Mouse (Mus musculus) embryonic facial prominence, embryonic 13.5 days (tissue): ENCODE results near the gene Nudt9. TPM values are rescaled to one million over a fixed set of nuclear protein-coding genes. Genes with fewer than 3 reads are reported as not detected.

Experiments used
- ATAC-seq: fragments of 200-750 bp; cut with Nextera tagmentation; 2 replicates; pipeline ENCODE4 v1.8.0; 2017; ENCODE audit warnings: low read depth; ENCODE audit not compliant: insufficient number of reproducible peaks, insufficient read depth, low FRiP score, low TSS enrichment
- H3K27ac ChIP-seq: fragments of 300-500 bp; sonication (generic); 2 replicates; pipeline ENCODE4 v1.5.1; 2015; ENCODE audit warnings: moderate library complexity, mild to moderate bottlenecking, inconsistent platforms
- H3K27me3 ChIP-seq: fragments of 300-500 bp; sonication (generic); 2 replicates; pipeline ENCODE4 v1.6.1; 2015; ENCODE audit warnings: mild to moderate bottlenecking, inconsistent platforms
- H3K36me3 ChIP-seq: fragments of 300-500 bp; sonication (generic); 2 replicates; pipeline ENCODE4 v1.6.1; 2015; ENCODE audit warnings: mild to moderate bottlenecking, inconsistent platforms
- H3K4me1 ChIP-seq: fragments of 300-500 bp; sonication (generic); 2 replicates; pipeline ENCODE4 v1.6.1; 2015; ENCODE audit warnings: inconsistent platforms
- H3K4me2 ChIP-seq: fragments of 300-500 bp; sonication (generic); 2 replicates; pipeline ENCODE4 v1.6.1; 2015; ENCODE audit warnings: moderate library complexity, mild to moderate bottlenecking, inconsistent platforms
- H3K4me3 ChIP-seq: fragments of 300-500 bp; sonication (generic); 2 replicates; pipeline ENCODE4 v1.5.1; 2015; ENCODE audit warnings: mild to moderate bottlenecking, inconsistent platforms
- H3K9ac ChIP-seq: fragments of 300-500 bp; sonication (generic); 2 replicates; pipeline ENCODE4 v1.6.1; 2015; ENCODE audit warnings: mild to moderate bottlenecking, inconsistent platforms
- H3K9me3 ChIP-seq: fragments of 300-500 bp; sonication (generic); 2 replicates; pipeline ENCODE4 v1.6.1; 2016; ENCODE audit warnings: inconsistent platforms
- WGBS: fragments of 180-500 bp; shearing (Covaris S2); methylation state at CpG from one replicate; pipeline ENCODE4 v1.1.7; 2015; ENCODE audit warnings: mixed read lengths; 5-methylcytosine and 5-hydroxymethylcytosine counted together
- polyA plus RNA-seq: library from polyadenylated mRNA; unstranded; fragments of >200 nt; fragmentation: Nextera tagmentation; extraction: Ambion mirVana; gene quantifications from 2 replicates; pipeline ENCODE4 v1.2.1, GENCODE M21; 2015

The Nudt9 gene
- polyA plus RNA-seq, 1 experiment from 2014 or later, result 63.0 TPM

GRCm38 (mm10) chr5:104060429-104060828 is 14.3 kb downstream of the Nudt9 start:
- Histone ChIP-seq H3K27ac (no peak overlapping the region), H3K36me3 (peaks cover 65% of the 10 kb centered on the region), H3K9me3 (no peaks in the 10 kb centered on the region), H3K27me3 (no peaks in the 10 kb centered on the region), H3K4me1 (no peaks in the 10 kb centered on the region), H3K4me2 (no peak overlapping the region), H3K9ac (no peak overlapping the region), H3K4me3 (no peak overlapping the region)
- ATAC-seq, result no peak
- WGBS, result 90% methylated on average over 5 of the region's 5 CpGs

- 82% methylated on average over 13 of the region's 13 CpGs for WGBS
- H3K9ac ChIP-seq, result no peak overlapping the region
- no peak overlapping the region for H3K27ac ChIP-seq
- no peak overlapping the region for H3K4me3 ChIP-seq
- H3K9me3 ChIP-seq, result no peaks in the 10 kb centered on the region
- no peaks in the 10 kb centered on the region for H3K4me1 ChIP-seq
- no peak for ATAC-seq
- H3K36me3 ChIP-seq, result peaks cover 61% of the 10 kb centered on the region
- no peaks in the 10 kb centered on the region for H3K27me3 ChIP-seq
- H3K4me2 ChIP-seq, result no peak overlapping the region
These were observed 16.0 kb downstream of the Nudt9 start for GRCm38 (mm10) chr5:104061936-104062772.

- Histone ChIP-seq H3K4me2 (no peak overlapping the region), H3K36me3 (peaks cover 60% of the 10 kb centered on the region), H3K9me3 (no peaks in the 10 kb centered on the region), H3K9ac (no peak overlapping the region), H3K4me3 (no peak overlapping the region), H3K4me1 (no peaks in the 10 kb centered on the region), H3K27ac (no peak overlapping the region), H3K27me3 (no peaks in the 10 kb centered on the region)
- no peak for ATAC-seq
- 91% methylated on average over 11 of the region's 11 CpGs for whole genome bisulfite sequencing
These were observed 16.9 kb downstream of the Nudt9 start for GRCm38 (mm10) chr5:104062773-104063551.

- Histone ChIP-seq H3K27me3 (no peaks in the 10 kb centered on the region), H3K4me3 (no peak overlapping the region), H3K4me2 (no peak overlapping the region), H3K36me3 (peaks cover 6% of the 10 kb centered on the region), H3K27ac (no peak overlapping the region), H3K4me1 (no peaks in the 10 kb centered on the region), H3K9ac (no peak overlapping the region), H3K9me3 (0 out of 2 replicates have a peak, but pooled peaks cover 2% of the 10 kb centered on the region)
- 87% methylated on average over 7 of the region's 7 CpGs for WGBS
- ATAC-seq, result no peak
These were observed 22.6 kb downstream of the Nudt9 start for GRCm38 (mm10) chr5:104068751-104069150.

GRCm38 (mm10) chr5:104071048-104071447 is 24.9 kb downstream of the Nudt9 start:
- no peak for ATAC-seq
- Histone ChIP-seq H3K4me2 (no peak overlapping the region), H3K27me3 (peaks cover 5% of the 10 kb centered on the region; the same call in 1 of the 2 replicates), H3K36me3 (no peaks in the 10 kb centered on the region), H3K9me3 (0 out of 2 replicates have a peak, but pooled peaks cover 2% of the 10 kb centered on the region), H3K27ac (no peak overlapping the region), H3K4me3 (no peak overlapping the region), H3K9ac (no peak overlapping the region), H3K4me1 (no peaks in the 10 kb centered on the region)
- 65% methylated on average over 4 of the region's 4 CpGs for WGBS

GRCm38 (mm10) chr5:104072272-104072886 is 26.3 kb downstream of the Nudt9 start:
- no peaks in the 10 kb centered on the region for H3K36me3 ChIP-seq
- 0 out of 2 replicates have a peak, but pooled peaks cover 2% of the 10 kb centered on the region for H3K9me3 ChIP-seq
- H3K27ac ChIP-seq, result peak overlapping the region; percentile 44; the same call in 1 of the 2 replicates
- no peak overlapping the region for H3K9ac ChIP-seq
- H3K4me1 ChIP-seq, result 0 out of 2 replicates have a peak, but pooled peaks cover 5% of the 10 kb centered on the region
- peaks cover 8% of the 10 kb centered on the region for H3K27me3 ChIP-seq
- 19% methylated on average over 6 of the region's 8 CpGs for WGBS
- peak overlapping the region; percentile 12; the same call in 1 of the 2 replicates for H3K4me2 ChIP-seq
- ATAC-seq, result peak; percentile 97
- H3K4me3 ChIP-seq, result no peak overlapping the region

- no peak overlapping the region for H3K9ac ChIP-seq
- peaks cover 8% of the 10 kb centered on the region for H3K27me3 ChIP-seq
- H3K27ac ChIP-seq, result no peak overlapping the region
- H3K36me3 ChIP-seq, result no peaks in the 10 kb centered on the region
- WGBS, result 89% methylated on average over 5 of the region's 5 CpGs
- peak; percentile 96 for ATAC-seq
- no peak overlapping the region for H3K4me2 ChIP-seq
- H3K9me3 ChIP-seq, result 0 out of 2 replicates have a peak, but pooled peaks cover 2% of the 10 kb centered on the region
- 0 out of 2 replicates have a peak, but pooled peaks cover 5% of the 10 kb centered on the region for H3K4me1 ChIP-seq
- no peak overlapping the region for H3K4me3 ChIP-seq
These were observed 27.5 kb downstream of the Nudt9 start for GRCm38 (mm10) chr5:104073602-104074001.

- no peak for ATAC-seq
- H3K9ac ChIP-seq, result no peak overlapping the region
- peaks cover 8% of the 10 kb centered on the region for H3K27me3 ChIP-seq
- H3K27ac ChIP-seq, result no peak overlapping the region
- 0 out of 2 replicates have a peak, but pooled peaks cover 5% of the 10 kb centered on the region for H3K4me1 ChIP-seq
- H3K4me3 ChIP-seq, result no peak overlapping the region
- no peaks in the 10 kb centered on the region for H3K36me3 ChIP-seq
- H3K4me2 ChIP-seq, result no peak overlapping the region
- WGBS, result 30% methylated on average over 12 of the region's 12 CpGs
- H3K9me3 ChIP-seq, result no peaks in the 10 kb centered on the region
These were observed 28.3 kb downstream of the Nudt9 start for GRCm38 (mm10) chr5:104074388-104074787.

GRCm38 (mm10) chr5:104076361-104076760 is 30.3 kb downstream of the Nudt9 start:
- ATAC-seq, result no peak
- 34% methylated on average over 10 of the region's 10 CpGs for WGBS
- Histone ChIP-seq H3K4me2 (no peak overlapping the region), H3K9ac (no peak overlapping the region), H3K9me3 (no peaks in the 10 kb centered on the region), H3K4me1 (0 out of 2 replicates have a peak, but pooled peaks cover 5% of the 10 kb centered on the region), H3K36me3 (no peaks in the 10 kb centered on the region), H3K4me3 (no peak overlapping the region), H3K27me3 (peaks cover 8% of the 10 kb centered on the region), H3K27ac (no peak overlapping the region)

- Histone ChIP-seq H3K36me3 (no peaks in the 10 kb centered on the region), H3K27me3 (peaks cover 8% of the 10 kb centered on the region), H3K4me1 (0 out of 2 replicates have a peak, but pooled peaks cover 5% of the 10 kb centered on the region), H3K4me3 (no peak within 1 kb of the TSS), H3K4me2 (no peak within 1 kb of the TSS), H3K27ac (no peak within 1 kb of the TSS), H3K9ac (no peak within 1 kb of the TSS), H3K9me3 (no peaks in the 10 kb centered on the region)
- ATAC-seq, result no peak
- WGBS, result 91% methylated on average over 7 of the region's 7 CpGs
These were observed 31.4 kb downstream of the Nudt9 start, which contains the start of gene Gm17660 for GRCm38 (mm10) chr5:104077508-104077907. TSS of gene Gm17660 (minus strand) at chr5:104077608.

GRCm38 (mm10) chr5:104080736-104081135 is 34.6 kb downstream of the Nudt9 start:
- Histone ChIP-seq H3K9me3 (no peaks in the 10 kb centered on the region), H3K27ac (no peak overlapping the region), H3K4me3 (no peak overlapping the region), H3K27me3 (peaks cover 2% of the 10 kb centered on the region; the same call in 1 of the 2 replicates), H3K4me2 (no peak overlapping the region), H3K9ac (no peak overlapping the region), H3K36me3 (no peaks in the 10 kb centered on the region), H3K4me1 (0 out of 2 replicates have a peak, but pooled peaks cover 5% of the 10 kb centered on the region)
- 79% methylated on average over 6 of the region's 6 CpGs for WGBS
- ATAC-seq, result no peak
